Mouse (Mus musculus): Measurements from ENCODE around the gene Cit. TPM values are rescaled to one million over a fixed set of nuclear protein-coding genes. Genes with fewer than 3 reads are reported as not detected.

Gene Cit
- total and polyA plus RNA-seq, 3 experiments, result 21.5 to 32.9 (median 24.1) TPM

DNA sequence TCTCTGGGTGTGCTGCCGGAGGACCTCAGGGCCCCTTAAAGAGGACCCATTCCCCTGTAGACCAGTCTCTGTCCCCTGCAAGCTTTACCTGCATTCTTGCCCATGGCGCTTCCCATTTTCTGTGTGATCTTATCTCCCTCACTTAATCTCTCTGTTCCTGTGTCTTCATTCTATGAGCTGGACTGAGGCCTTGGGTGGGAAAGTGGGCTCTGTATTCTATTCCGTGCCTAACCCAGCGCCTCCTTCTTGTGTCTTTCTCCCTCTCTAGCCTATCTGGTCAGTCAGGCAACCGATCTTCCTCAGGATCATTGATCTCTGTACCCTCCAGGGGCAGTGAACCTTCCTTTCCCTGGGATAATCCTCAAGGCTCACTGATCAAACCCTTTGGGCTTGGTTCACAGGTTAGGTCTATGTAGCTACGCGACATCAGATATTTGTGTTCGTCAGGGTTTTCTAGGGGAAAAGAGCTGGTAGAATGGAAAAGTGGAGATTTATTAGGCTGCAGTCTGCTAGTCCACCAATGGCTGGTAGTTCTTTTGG is 627 bp downstream of the Cit start:
- H3K36me3 ChIP-seq (ENCODE audit: control insufficient read depth in 1 of 2, insufficient read depth in 2 of 2, low read length in 2 of 2), result peaks cover 8% of the 10 kb centered on the region in 2 experiments
- no peaks in the 10 kb centered on the region for H3K9me3 ChIP-seq (replicated peaks; ENCODE audit: insufficient read depth, low read length)
- H3K27me3 ChIP-seq (ENCODE audit: control insufficient read depth in 1 of 2, insufficient read depth in 2 of 2, low read length in 2 of 2), result no peaks in the 10 kb centered on the region
- peak overlapping the region; percentile 86 for H3K9ac ChIP-seq (ENCODE audit: control insufficient read depth, low read depth, low read length, poor library complexity, severe bottlenecking)
- peak overlapping the region; percentile 64 for H3K27ac ChIP-seq (ENCODE audit: control insufficient read depth, low read depth, low read length)
- H3K79me2 ChIP-seq (ENCODE audit: control insufficient read depth, insufficient read depth, low read length, poor library complexity), result peaks cover 24% of the 10 kb centered on the region
- DNase-seq (ENCODE audit: low read depth, low spot score), result no peak
- TF ChIP-seq GATA1 (IDR thresholded peaks at IDR 0.05; ENCODE audit: low read depth, low read length) (peak; percentile 63), KAT2A (conservative IDR thresholded peaks at IDR 0.05; ENCODE audit: low read depth, low read length) (no peak)
- peaks cover 3 to 4% of the 10 kb centered on the region in 2 experiments for H3K4me1 ChIP-seq (ENCODE audit: control insufficient read depth in 1 of 2, insufficient read depth in 2 of 2, low read length in 2 of 2)
- peak overlapping the region; percentile 80 to 82 for H3K4me3 ChIP-seq (ENCODE audit: control insufficient read depth in 1 of 2, insufficient read depth in 1 of 2, low read depth in 2 of 2, low read length in 2 of 2)

DNA sequence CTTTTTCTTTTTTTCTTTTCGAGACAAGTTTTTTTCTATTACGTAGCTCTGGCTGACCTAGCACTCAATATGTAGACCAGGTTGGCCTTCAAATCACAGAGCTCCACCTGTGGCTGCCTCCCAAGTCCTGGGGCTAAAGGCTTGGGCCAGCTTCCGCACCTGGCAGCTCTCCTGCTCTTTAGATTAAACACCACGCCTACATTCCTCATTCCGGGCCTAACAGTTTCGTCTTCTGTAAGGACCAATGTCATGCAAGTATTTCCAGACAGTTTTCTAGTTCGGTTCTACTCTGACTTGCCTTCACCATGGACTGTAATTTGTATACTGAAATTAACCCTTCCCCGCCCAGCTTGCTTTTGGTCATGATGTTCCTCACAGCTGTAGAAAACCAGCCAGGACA is 2.1 kb downstream of the Cit start:
- Histone ChIP-seq H3K9me3 (replicated peaks; ENCODE audit: insufficient read depth, low read length) (no peaks in the 10 kb centered on the region), H3K9ac (ENCODE audit: control insufficient read depth, low read depth, low read length, poor library complexity, severe bottlenecking) (no peak overlapping the region), H3K27ac (ENCODE audit: control insufficient read depth, low read depth, low read length) (no peak overlapping the region), H3K36me3 (ENCODE audit: control insufficient read depth in 1 of 2, insufficient read depth in 2 of 2, low read length in 2 of 2) (peaks cover 7 to 8% of the 10 kb centered on the region in 2 experiments), H3K4me3 (ENCODE audit: control insufficient read depth in 1 of 2, insufficient read depth in 1 of 2, low read depth in 2 of 2, low read length in 2 of 2) (no peak overlapping the region), H3K27me3 (ENCODE audit: control insufficient read depth in 1 of 2, insufficient read depth in 2 of 2, low read length in 2 of 2) (no peaks in the 10 kb centered on the region), H3K79me2 (ENCODE audit: control insufficient read depth, insufficient read depth, low read length, poor library complexity) (peaks cover 24% of the 10 kb centered on the region), H3K4me1 (ENCODE audit: control insufficient read depth in 1 of 2, insufficient read depth in 2 of 2, low read length in 2 of 2) (peaks cover 3 to 4% of the 10 kb centered on the region in 2 experiments)
- DNase-seq (ENCODE audit: low read depth, low spot score), result no peak
- no peak for TF ChIP-seq SIN3A (IDR thresholded peaks at IDR 0.05; ENCODE audit: low read length)
- TF ChIP-seq CHD2 (IDR thresholded peaks at IDR 0.05; ENCODE audit: low read length), result no peak
- no peak for TF ChIP-seq JUND (IDR thresholded peaks at IDR 0.05; ENCODE audit: low read depth, low read length)
- TF ChIP-seq MAX (IDR thresholded peaks at IDR 0.05; ENCODE audit: low read length), result no peak
- TF ChIP-seq CTCF (IDR thresholded peaks at IDR 0.05 in 2 of 3, conservative IDR thresholded peaks at IDR 0.05 in 1 of 3; ENCODE audit: control insufficient read depth in 1 of 3, insufficient read depth in 1 of 3, low read depth in 2 of 3, low read length in 3 of 3, poor library complexity in 1 of 3, severe bottlenecking in 1 of 3), result no peak
- TF ChIP-seq CHD1 (IDR thresholded peaks at IDR 0.05; ENCODE audit: low read depth, low read length), result no peak
- TF ChIP-seq MXI1 (IDR thresholded peaks at IDR 0.05; ENCODE audit: low read depth, low read length), result no peak

DNA sequence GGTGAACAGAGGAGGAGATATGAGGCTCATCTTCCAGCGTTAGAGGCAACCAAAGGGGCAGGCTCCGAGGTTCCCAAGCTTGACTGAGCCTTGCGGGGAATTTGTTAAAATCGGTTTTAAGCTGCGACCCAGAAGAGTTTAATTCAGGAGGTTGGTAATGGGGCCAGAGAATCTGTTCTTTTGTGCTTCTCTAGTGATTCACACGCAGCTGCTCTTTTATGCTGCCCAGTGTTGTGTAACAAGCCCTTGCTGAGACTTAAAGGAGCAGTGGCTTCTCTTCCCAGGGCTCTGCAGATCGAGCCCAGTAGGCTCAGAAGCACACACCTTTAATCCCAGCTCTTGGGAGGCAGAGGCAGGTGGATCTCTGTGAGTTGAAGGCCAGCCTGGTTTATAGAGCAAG is 3.4 kb downstream of the Cit start:
- Histone ChIP-seq H3K9me3 (replicated peaks; ENCODE audit: insufficient read depth, low read length) (no peaks in the 10 kb centered on the region), H3K9ac (ENCODE audit: control insufficient read depth, low read depth, low read length, poor library complexity, severe bottlenecking) (no peak overlapping the region), H3K27ac (ENCODE audit: control insufficient read depth, low read depth, low read length) (no peak overlapping the region), H3K27me3 (ENCODE audit: control insufficient read depth in 1 of 2, insufficient read depth in 2 of 2, low read length in 2 of 2) (no peaks in the 10 kb centered on the region), H3K4me3 (ENCODE audit: control insufficient read depth in 1 of 2, insufficient read depth in 1 of 2, low read depth in 2 of 2, low read length in 2 of 2) (no peak overlapping the region), H3K79me2 (ENCODE audit: control insufficient read depth, insufficient read depth, low read length, poor library complexity) (peaks cover 24% of the 10 kb centered on the region), H3K4me1 (ENCODE audit: control insufficient read depth in 1 of 2, insufficient read depth in 2 of 2, low read length in 2 of 2) (peaks cover 3 to 4% of the 10 kb centered on the region in 2 experiments), H3K36me3 (ENCODE audit: control insufficient read depth in 1 of 2, insufficient read depth in 2 of 2, low read length in 2 of 2) (peaks cover 7 to 10% of the 10 kb centered on the region in 2 experiments)
- TF ChIP-seq USF1 (IDR thresholded peaks at IDR 0.05; ENCODE audit: low read depth, low read length) (no peak), KAT2A (conservative IDR thresholded peaks at IDR 0.05; ENCODE audit: low read depth, low read length) (no peak), TBP (IDR thresholded peaks at IDR 0.05; ENCODE audit: low read depth, low read length) (no peak), NRF1 (IDR thresholded peaks at IDR 0.05; ENCODE audit: insufficient read depth, low read depth, low read length, poor library complexity, severe bottlenecking) (no peak), ELF1 (IDR thresholded peaks at IDR 0.05; ENCODE audit: low read depth, low read length) (no peak), USF2 (IDR thresholded peaks at IDR 0.05; ENCODE audit: borderline replicate concordance in 1 of 2, insufficient read depth in 1 of 2, low read depth in 1 of 2, low read length in 2 of 2) (no peak)
- no peak for DNase-seq (ENCODE audit: low read depth, low spot score)

Measured in MEL (cell line).